Mouse (Mus musculus): ENCODE results near the gene 2200002D01Rik. TPM values are rescaled to one million over a fixed set of nuclear protein-coding genes. Genes with fewer than 3 reads are reported as not detected.

Gene 2200002D01Rik
- polyA plus RNA-seq, 1 experiment = 42.4 TPM

GRCm38 (mm10) chr7:29247706-29248105, 560 bp downstream of the 2200002D01Rik start:
- TF ChIP-seq POLR2A (IDR thresholded peaks at IDR 0.05; ENCODE audit: insufficient read length, low read depth) (peak; percentile 16), SRF (IDR thresholded peaks at IDR 0.05; ENCODE audit: control insufficient read depth, insufficient read length, low read depth) (no peak)
- Histone ChIP-seq H3K4me2 (ENCODE audit: low read depth) (peak overlapping the region; percentile 94), H3K36me3 (ENCODE audit: control insufficient read depth, insufficient read depth) (no peaks in the 10 kb centered on the region), H3K79me2 (ENCODE audit: control insufficient read depth, insufficient read depth) (no peaks in the 10 kb centered on the region), H3K4me3 (peak overlapping the region; percentile 59), H3K27me3 (ENCODE audit: control insufficient read depth, insufficient read depth, insufficient read length) (no peaks in the 10 kb centered on the region), H3ac (ENCODE audit: control insufficient read depth, insufficient read length) (peak overlapping the region; percentile 22)

- no peaks in the 10 kb centered on the region for H3K36me3 ChIP-seq (ENCODE audit: control insufficient read depth, insufficient read depth)
- peak overlapping the region; percentile 59 for H3K4me3 ChIP-seq
- no peaks in the 10 kb centered on the region for H3K27me3 ChIP-seq (ENCODE audit: control insufficient read depth, insufficient read depth, insufficient read length)
- peak overlapping the region; percentile 94 for H3K4me2 ChIP-seq (ENCODE audit: low read depth)
- no peak for TF ChIP-seq MAX (IDR thresholded peaks at IDR 0.05; ENCODE audit: low read depth)
- peak; percentile 11 for TF ChIP-seq POLR2A (IDR thresholded peaks at IDR 0.05; ENCODE audit: insufficient read length, low read depth)
- TF ChIP-seq REST (IDR thresholded peaks at IDR 0.05; ENCODE audit: insufficient read depth, insufficient read length) = no peak
- TF ChIP-seq USF1 (IDR thresholded peaks at IDR 0.05; ENCODE audit: low read depth) = no peak
- no peak for TF ChIP-seq CEBPB (IDR thresholded peaks at IDR 0.05; ENCODE audit: insufficient read depth, poor library complexity, severe bottlenecking)
- no peak for TF ChIP-seq TCF3 (IDR thresholded peaks at IDR 0.05; ENCODE audit: insufficient read length, low read depth)
- H3ac ChIP-seq (ENCODE audit: control insufficient read depth, insufficient read length) = peak overlapping the region; percentile 22
- no peaks in the 10 kb centered on the region for H3K79me2 ChIP-seq (ENCODE audit: control insufficient read depth, insufficient read depth)
These were observed 959 bp downstream of the 2200002D01Rik start for GRCm38 (mm10) chr7:29247314-29247700.

DNA sequence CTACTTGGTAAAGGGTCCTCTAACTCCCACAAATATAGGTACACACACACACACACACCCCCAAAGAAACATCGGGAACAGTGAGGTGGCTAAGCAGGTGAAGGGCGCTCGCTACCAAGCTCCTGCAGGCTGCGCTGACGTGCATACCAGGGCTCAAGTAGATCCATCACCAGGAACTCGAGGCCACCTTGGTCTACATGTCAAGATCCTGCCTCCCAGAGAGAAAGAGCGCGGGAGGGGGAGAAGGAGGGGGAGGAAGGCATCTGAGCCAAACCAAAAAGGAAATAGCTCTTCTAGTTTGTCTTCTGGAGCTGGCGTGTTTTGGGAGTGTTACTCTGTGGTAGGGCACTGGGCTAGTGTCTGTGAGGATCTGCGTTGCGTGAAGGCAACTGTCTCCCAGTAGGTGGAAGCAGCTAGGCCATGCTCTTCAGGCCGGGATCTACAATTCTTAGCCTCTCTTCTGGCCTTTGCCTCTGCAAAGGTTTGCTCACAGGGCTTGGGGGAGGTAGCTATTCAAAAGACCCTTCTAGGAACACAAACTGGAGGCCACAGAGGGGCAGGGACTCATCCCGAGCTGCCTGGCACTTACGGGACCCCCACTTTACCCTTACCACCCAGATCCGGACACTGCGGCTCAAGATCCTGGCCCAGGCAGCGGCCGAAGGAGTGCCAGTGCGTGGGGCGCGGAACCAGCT, 1.5 kb downstream of the 2200002D01Rik start:
- peak overlapping the region; percentile 94 for H3K4me2 ChIP-seq (ENCODE audit: low read depth)
- peak overlapping the region; percentile 59 for H3K4me3 ChIP-seq
- peak overlapping the region; percentile 22 for H3ac ChIP-seq (ENCODE audit: control insufficient read depth, insufficient read length)
- no peaks in the 10 kb centered on the region for H3K79me2 ChIP-seq (ENCODE audit: control insufficient read depth, insufficient read depth)
- no peaks in the 10 kb centered on the region for H3K27me3 ChIP-seq (ENCODE audit: control insufficient read depth, insufficient read depth, insufficient read length)
- H3K36me3 ChIP-seq (ENCODE audit: control insufficient read depth, insufficient read depth) = no peaks in the 10 kb centered on the region
- TF ChIP-seq POLR2A (IDR thresholded peaks at IDR 0.05; ENCODE audit: insufficient read length, low read depth) (no peak), MYOD1 (IDR thresholded peaks at IDR 0.05; ENCODE audit: control insufficient read depth in 1 of 3, insufficient read length in 2 of 3, low read depth in 2 of 3) (no peak), CEBPB (IDR thresholded peaks at IDR 0.05; ENCODE audit: insufficient read depth, poor library complexity, severe bottlenecking) (no peak), MYOG (IDR thresholded peaks at IDR 0.05; ENCODE audit: control insufficient read depth in 1 of 3, insufficient read depth in 1 of 3, insufficient read length in 2 of 3, low read depth in 2 of 3) (no peak), SRF (IDR thresholded peaks at IDR 0.05; ENCODE audit: control insufficient read depth, insufficient read length, low read depth) (no peak), TCF3 (IDR thresholded peaks at IDR 0.05; ENCODE audit: insufficient read length, low read depth) (no peak), USF1 (IDR thresholded peaks at IDR 0.05; ENCODE audit: low read depth) (no peak)

DNA sequence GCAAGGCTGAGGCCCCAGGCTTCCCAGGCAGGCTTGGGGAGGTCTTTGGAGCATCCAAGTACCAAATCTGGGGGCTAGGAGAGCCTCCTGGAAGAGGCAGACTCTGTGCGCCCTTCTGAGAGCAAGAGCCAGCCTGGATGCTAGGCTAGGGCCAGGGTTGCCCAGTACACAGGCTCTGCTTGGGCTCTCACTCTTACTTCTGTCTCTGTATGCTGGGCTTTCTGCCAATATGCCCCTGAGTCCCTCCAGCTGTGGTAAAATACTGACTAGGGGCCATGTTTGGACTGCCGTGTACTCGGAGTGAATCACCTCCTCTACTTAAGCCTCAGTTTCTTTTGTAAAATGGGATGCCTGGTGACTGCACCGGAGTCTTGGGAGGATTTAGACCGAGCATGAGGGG, 2.3 kb downstream of the 2200002D01Rik start:
- Histone ChIP-seq H3K79me2 (ENCODE audit: control insufficient read depth, insufficient read depth) (no peaks in the 10 kb centered on the region), H3ac (ENCODE audit: control insufficient read depth, insufficient read length) (no peak overlapping the region), H3K4me2 (ENCODE audit: low read depth) (no peak overlapping the region), H3K4me3 (no peak overlapping the region), H3K36me3 (ENCODE audit: control insufficient read depth, insufficient read depth) (no peaks in the 10 kb centered on the region), H3K27me3 (ENCODE audit: control insufficient read depth, insufficient read depth, insufficient read length) (no peaks in the 10 kb centered on the region)
- no peak for TF ChIP-seq CEBPB (IDR thresholded peaks at IDR 0.05; ENCODE audit: insufficient read depth, poor library complexity, severe bottlenecking)
- TF ChIP-seq REST (IDR thresholded peaks at IDR 0.05; ENCODE audit: insufficient read depth, insufficient read length) = no peak
- no peak for TF ChIP-seq MAX (IDR thresholded peaks at IDR 0.05; ENCODE audit: low read depth)
- no peak for TF ChIP-seq USF1 (IDR thresholded peaks at IDR 0.05; ENCODE audit: low read depth)
- TF ChIP-seq SRF (IDR thresholded peaks at IDR 0.05; ENCODE audit: control insufficient read depth, insufficient read length, low read depth) = no peak
- no peak for TF ChIP-seq E2F4 (IDR thresholded peaks at IDR 0.05; ENCODE audit: insufficient read depth)
- TF ChIP-seq POLR2A (IDR thresholded peaks at IDR 0.05; ENCODE audit: insufficient read length, low read depth) = no peak
- TF ChIP-seq POLR2AphosphoS2 (IDR thresholded peaks at IDR 0.05; ENCODE audit: insufficient read length, low read depth) = no peak
- TF ChIP-seq MYOD1 (IDR thresholded peaks at IDR 0.05; ENCODE audit: control insufficient read depth in 1 of 3, insufficient read length in 2 of 3, low read depth in 2 of 3) = no peak
- TF ChIP-seq TCF12 (IDR thresholded peaks at IDR 0.05; ENCODE audit: insufficient read depth, poor library complexity, severe bottlenecking) = no peak
- TF ChIP-seq MYOG (IDR thresholded peaks at IDR 0.05; ENCODE audit: control insufficient read depth in 1 of 3, insufficient read depth in 1 of 3, insufficient read length in 2 of 3, low read depth in 2 of 3) = no peak
- no peak for TF ChIP-seq TCF3 (IDR thresholded peaks at IDR 0.05; ENCODE audit: insufficient read length, low read depth)

DNA sequence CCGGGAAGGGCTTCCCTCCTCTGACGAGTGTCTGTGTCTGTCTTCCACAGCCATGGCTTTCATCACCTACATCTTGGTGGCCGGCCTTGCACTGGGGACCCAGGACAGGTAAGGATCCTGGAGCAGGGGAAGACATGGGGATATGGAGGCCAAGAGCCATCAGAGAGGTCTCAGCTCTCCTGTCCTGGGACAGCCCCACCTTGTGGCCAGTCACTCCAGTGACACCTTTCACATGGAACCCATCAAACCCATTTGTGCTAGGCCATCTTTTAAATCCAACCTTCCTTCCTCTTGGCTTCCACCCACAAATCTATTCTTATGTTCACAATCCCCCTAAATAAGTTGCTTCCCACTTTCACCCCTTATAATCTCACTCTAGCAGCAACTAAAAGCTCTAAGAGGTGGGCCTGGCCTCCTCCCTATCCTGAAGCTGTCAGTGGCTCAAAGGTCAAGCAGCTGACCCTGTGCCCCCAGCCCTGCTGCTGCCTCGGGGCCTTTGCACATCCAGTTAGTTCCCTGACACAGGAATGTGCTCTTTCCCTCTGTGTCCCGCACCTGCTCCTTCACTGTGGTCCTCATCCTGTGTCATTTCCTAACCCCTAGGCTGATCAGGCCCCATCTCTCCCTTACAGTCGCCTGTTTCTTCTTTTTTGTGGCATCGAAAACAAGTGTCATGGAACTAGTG, 3.4 kb downstream of the 2200002D01Rik start:
- Histone ChIP-seq H3K4me3 (no peak overlapping the region), H3K79me2 (ENCODE audit: control insufficient read depth, insufficient read depth) (no peaks in the 10 kb centered on the region), H3ac (ENCODE audit: control insufficient read depth, insufficient read length) (no peak overlapping the region), H3K4me2 (ENCODE audit: low read depth) (no peak overlapping the region), H3K27me3 (ENCODE audit: control insufficient read depth, insufficient read depth, insufficient read length) (no peaks in the 10 kb centered on the region), H3K36me3 (ENCODE audit: control insufficient read depth, insufficient read depth) (no peaks in the 10 kb centered on the region)
- TF ChIP-seq MYOD1 (IDR thresholded peaks at IDR 0.05; ENCODE audit: control insufficient read depth in 1 of 3, insufficient read length in 2 of 3, low read depth in 2 of 3) = no peak
- no peak for TF ChIP-seq MYOG (IDR thresholded peaks at IDR 0.05; ENCODE audit: control insufficient read depth in 1 of 3, insufficient read depth in 1 of 3, insufficient read length in 2 of 3, low read depth in 2 of 3)
- TF ChIP-seq TCF3 (IDR thresholded peaks at IDR 0.05; ENCODE audit: insufficient read length, low read depth) = no peak
- TF ChIP-seq REST (IDR thresholded peaks at IDR 0.05; ENCODE audit: insufficient read depth, insufficient read length) = no peak
